Mouse (Mus musculus) ovary, adult 10 weeks (tissue): Measurements from ENCODE around the gene Gm19426. TPM values are rescaled to one million over a fixed set of nuclear protein-coding genes. Genes with fewer than 3 reads are reported as not detected.

Experiments
- polyA plus RNA-seq: library from polyadenylated mRNA; stranded (reverse); fragments of 350-450 nt; fragmentation: Illumina TruSeq; extraction: RNeasy Lipid Tissue Mini Kit (QIAGEN cat#74804); gene quantifications from one replicate; pipeline ENCODE4 v1.2.3, GENCODE M21; 2014

Gm19426 gene
- not detected for polyA plus RNA-seq

GRCm38 (mm10) chr2:84743561-84743960 lies at the start of gene Gm19426:
Gene Gm19426, minus strand, starts transcription at chr2:84743655.

DNA sequence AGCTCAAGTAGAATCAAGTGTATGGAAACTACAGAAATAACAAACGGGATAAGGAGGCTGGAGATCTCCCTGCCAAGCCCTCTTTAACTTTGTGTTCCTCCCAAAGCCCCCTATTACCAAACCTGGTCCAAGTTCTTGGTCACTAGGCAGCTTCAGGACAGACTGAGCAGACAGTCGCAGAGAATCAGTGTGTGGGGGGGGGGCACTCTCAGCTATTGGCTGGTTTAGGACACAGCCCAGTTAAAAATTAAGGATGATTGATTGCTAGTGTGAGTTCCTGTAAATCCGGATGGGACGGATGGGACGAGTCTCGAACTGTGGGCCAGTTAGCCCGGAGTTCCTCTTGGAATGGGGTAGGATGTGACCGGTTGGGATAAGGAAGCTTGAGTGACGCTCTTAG lies 31.8 kb upstream of the Gm19426 start, which contains the start of gene Serping1:
Serping1 (minus strand) TSS at position 204 of the 400 bp plus-strand sequence.

DNA sequence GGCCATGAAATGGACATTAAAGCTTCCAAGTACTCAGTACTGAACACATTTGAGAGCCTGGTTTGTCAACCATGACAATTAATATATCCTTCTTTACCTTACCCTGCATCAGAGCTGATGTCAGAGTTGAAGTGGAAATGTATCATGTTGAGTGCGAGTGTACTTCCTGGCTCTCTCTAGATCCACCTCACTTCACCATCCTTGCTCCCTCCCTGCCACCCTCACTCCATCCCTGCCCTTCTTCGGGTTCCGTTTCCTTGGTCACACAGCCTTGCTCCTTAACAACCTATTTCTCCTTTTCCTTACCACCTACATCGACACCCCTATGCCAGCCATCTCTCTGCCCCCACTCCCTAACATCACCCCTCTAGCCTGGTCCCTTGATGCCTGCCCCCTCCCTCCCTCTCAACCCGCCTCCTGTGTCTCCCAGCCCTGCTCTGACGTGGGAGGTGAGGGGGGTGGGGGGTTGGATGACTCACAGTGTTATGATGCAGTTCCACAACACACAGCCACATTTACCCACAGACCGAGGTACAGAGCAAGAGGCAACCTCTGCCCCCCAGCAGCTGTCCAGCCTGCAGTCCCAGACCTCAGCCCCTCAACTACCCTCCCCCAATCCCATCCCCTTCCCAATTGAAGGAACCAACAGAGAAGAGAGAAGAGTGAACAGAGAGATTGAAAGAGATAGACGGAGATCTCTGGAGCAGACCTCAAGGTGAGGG lies 9.7 kb downstream of the Gm19426 start, which contains the start of gene Ypel4:
Ypel4 (plus strand) TSS at position 480 of the 722 bp plus-strand sequence.

GRCm38 (mm10) chr2:84727172-84727858 lies 16.1 kb downstream of the Gm19426 start, which contains the start of gene Clp1:
Gene Clp1, minus strand, starts transcription at chr2:84727350.

GRCm38 (mm10) chr2:84714811-84715561 lies 28.5 kb downstream of the Gm19426 start, which contains the start of gene Zdhhc5:
Gene Zdhhc5, minus strand, starts transcription at chr2:84715180.

Other genes starting within 250 kb of the Gm19426 start
- 362 TPM for gene Ctnnd1, start 92.9 kb downstream of the Gm19426 start, polyA plus RNA-seq
- gene Btbd18, start 84.6 kb downstream of the Gm19426 start, polyA plus RNA-seq = not detected
- gene Selenoh, start 72.9 kb downstream of the Gm19426 start, polyA plus RNA-seq = 31.5 TPM
- not detected for gene Gm28635, start 65.6 kb downstream of the Gm19426 start, polyA plus RNA-seq
- gene Med19, start 65.3 kb downstream of the Gm19426 start, polyA plus RNA-seq = 89.1 TPM
- 118 TPM for gene Tmx2, start 64.5 kb downstream of the Gm19426 start, polyA plus RNA-seq
- 74.2 TPM for gene Zdhhc5, start 28.5 kb downstream of the Gm19426 start, polyA plus RNA-seq
- gene Clp1, start 16.3 kb downstream of the Gm19426 start, polyA plus RNA-seq = 24.7 TPM
- 1.1 TPM for gene Ypel4, start 9.6 kb downstream of the Gm19426 start, polyA plus RNA-seq
- 45.8 TPM for gene Serping1, start 31.8 kb upstream of the Gm19426 start, polyA plus RNA-seq
- gene Ube2l6, start 55.2 kb upstream of the Gm19426 start, polyA plus RNA-seq = 25.2 TPM
- gene Smtnl1, start 79.0 kb upstream of the Gm19426 start, polyA plus RNA-seq = not detected
- 2.7 TPM for gene Timm10, start 83.3 kb upstream of the Gm19426 start, polyA plus RNA-seq
- gene Slc43a1, start 95.2 kb upstream of the Gm19426 start, polyA plus RNA-seq = 2.0 TPM
- not detected for gene Rtn4rl2, start 143.1 kb upstream of the Gm19426 start, polyA plus RNA-seq
- 39.9 TPM for gene Slc43a3, start 192.9 kb upstream of the Gm19426 start, polyA plus RNA-seq
- not detected for gene Prg2, start 236.8 kb upstream of the Gm19426 start, polyA plus RNA-seq
- not detected for gene Prg3, start 244.6 kb upstream of the Gm19426 start, polyA plus RNA-seq